Mouse (Mus musculus): Measurements from ENCODE around the gene Ntrk3.

Gene Ntrk3

DNA sequence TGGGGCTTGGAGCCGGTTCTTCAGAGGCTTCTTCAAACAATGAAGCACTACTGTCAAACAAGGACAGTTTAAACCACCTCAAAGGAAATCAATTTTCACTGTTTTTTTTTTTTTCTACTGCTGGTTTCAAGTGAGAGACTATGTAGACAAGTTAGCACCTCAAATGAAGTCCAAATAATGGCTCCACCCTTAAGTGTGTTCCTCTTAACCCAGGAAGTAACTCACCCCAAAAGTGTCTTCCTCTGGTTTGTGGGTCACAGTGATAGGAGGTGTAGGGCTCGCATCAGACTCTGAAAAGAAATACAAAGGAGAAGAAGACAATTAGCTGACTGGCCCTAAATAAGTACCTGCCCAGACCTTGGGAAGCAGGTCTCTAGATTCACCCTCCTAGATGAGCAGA is 286.1 kb downstream of the Ntrk3 start:
- in situ Hi-C loops (cut with MboI, MseI) = no loop called here

DNA sequence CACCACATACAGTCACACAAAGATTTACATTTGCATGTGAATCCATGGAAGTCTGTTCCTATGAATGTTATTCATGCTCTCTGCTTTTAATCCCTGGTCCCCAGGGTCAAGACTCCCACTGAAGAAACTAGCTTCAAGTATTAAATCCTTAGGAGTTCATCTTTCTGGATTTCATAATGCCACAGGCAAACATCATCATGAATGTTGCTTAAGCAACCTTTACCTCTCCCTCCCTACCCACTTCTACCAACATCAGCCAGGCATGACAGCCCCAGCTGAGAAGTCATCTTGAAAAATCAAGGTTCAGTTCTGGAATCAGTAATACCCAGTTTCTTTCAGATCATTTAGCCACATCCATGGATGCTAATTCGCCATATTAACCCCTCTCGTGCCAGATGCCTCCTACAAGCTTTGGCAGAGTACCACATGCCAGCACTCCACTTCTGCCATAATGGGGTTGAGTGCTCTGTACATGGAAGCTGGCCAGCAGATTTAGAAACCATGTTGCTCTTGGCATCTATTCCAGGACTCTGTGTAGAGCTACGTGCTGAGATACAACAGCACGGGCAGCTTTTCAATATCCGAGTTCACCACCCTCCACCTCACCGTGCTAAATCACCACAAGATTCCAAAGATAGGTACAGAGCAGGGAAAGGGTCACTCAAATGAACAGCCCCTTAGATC is 287.8 kb downstream of the Ntrk3 start:
- in situ Hi-C loops (cut with MboI, MseI) = no loop called here

DNA sequence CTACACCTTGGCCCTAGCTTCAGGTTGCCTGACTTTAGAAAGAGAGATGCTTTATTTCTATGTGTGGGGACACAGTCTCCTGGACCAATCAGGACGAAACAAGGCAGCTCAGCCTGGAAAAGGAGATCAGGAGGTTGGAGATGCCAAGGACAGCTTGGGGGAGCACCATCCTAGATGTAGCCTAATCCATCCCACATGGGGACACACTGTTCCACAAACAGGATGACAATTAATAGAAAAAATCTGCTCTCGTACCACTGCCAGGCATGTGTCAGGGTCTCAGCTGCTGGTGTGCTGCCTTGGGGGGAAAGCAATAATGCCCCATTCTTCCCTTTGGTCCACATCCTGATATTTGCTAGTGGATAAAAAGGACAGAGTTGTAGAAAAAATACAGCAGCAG is 289.0 kb downstream of the Ntrk3 start:
- in situ Hi-C loops (cut with MboI, MseI) = no loop called here

DNA sequence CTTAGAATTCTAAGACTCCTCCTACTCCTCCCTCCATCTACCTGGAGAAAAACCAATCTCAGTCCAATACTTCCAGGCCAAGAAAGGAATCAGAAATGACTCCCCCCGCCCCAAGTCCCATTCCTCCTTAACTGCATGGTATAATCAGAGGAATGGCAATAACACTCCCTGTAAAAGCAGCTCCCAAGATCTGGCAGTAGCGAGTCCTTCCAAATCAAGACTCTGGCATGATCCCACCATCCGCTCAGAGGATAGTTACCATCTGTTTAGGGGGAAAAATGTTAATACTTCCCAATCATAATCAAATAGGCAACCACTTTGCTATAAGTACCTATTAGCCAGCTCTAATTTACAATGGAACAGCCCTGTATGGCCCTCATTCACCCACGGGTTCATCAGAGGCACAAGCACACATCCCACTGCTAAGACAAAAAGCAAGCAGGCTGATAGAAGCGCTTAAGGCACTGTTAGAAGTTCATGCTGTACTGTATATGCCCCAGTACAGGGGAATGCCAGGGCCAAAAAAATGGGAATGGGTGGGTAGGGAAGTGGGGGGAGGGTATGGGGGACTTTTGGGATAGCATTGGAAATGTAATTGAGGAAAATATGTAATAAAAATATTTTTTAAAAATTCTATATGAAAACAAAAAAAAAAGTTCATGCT is 294.3 kb downstream of the Ntrk3 start:
- in situ Hi-C loops (cut with MboI, MseI) = no loop called here

DNA sequence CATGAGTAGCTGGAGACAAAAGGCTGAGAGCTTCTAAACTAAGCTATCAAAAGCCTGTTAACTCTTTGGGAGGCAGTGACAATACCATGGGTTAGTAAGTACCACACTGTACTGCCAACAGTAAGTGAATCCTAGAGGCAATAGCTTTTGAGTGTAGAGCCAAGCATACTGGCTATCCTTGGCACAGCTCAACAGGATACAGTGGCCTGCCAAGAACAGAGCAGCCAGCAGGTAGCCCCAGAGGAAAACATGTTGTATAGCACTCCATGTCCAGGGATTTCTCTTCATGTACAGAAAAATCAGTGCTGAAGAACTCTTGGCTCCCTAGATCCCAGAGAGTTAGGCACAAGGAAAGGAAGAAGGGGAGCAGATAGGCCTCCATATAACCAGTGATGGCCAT is 296.1 kb downstream of the Ntrk3 start:
- in situ Hi-C loops (cut with MboI, MseI) = no loop called here

DNA sequence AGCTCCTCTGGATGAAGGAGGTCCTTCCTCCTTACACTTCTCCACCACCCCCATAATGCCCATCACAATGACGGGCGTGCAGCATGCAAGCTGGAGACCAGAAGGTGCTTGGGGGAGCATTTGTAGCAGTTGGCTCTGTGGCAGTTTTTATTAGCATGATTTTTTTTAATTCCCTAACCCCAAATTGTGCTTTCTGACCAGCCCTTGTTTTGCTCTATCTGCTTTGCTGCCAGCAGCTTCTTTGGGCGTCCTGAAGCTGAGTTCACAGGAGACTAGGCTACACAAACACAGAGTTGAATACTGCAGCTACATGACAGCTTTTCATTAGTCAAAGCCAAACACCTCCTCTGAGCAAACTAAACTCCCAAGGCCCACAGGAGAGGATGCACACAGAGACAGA is 296.9 kb downstream of the Ntrk3 start:
- in situ Hi-C loops (cut with MboI, MseI) = no loop called here

DNA sequence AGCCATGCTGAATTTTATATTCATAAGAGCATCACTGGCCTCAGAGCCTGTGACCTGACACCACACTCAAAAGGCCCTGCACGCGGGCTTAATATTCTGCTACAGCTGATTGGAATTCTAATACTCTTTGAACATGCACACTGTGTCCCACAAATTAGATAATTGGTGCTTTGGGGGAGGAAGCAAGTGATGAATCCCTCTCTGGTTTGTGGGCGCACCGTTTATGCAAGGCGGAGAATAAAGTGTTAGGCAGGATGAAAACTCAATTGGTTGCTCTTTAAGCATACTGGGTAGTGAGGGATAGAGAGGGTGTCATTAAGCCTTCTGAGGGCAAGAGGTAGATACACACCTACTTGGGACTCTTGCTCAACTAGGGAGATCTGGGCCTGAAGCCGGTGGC is 297.3 kb downstream of the Ntrk3 start:
- in situ Hi-C loops (cut with MboI, MseI) = no loop called here

DNA sequence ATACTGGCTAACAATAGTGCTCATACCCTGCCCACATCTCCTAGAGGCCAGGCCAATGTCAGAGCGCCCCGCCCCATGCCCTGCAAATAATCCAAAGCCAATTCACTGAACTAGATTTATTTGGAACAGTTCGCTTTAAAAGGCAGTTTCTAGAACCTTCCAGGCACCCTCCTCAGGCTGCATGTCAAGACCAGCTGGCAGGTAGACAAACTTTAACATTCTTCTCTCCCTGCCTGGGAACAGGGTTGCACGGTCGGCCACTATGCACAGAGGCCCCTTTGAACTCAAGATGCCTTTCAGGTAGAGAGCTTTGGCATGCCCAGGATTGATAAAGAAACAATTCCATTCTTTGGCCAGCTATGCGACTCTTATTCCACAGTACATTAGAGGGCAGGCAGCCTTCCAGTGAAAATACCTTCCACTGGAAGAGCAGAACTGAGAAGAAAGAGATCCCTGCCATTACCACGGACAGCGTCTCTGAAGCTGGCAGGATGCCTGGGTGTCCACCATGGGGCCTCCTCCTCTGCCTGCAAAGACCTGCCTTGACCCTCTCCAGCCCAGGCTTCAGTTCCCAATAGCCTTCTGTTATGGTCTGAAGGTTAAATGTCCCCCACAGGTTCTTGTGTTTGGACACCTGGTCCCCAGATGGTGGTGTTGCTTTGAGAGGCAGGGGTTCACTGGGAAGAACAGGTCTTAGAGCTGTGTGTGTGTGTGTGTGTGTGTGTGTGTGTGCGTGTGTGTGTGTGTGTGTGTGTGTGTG is 298.3 kb downstream of the Ntrk3 start:
- in situ Hi-C loops (cut with MboI, MseI) = no loop called here

DNA sequence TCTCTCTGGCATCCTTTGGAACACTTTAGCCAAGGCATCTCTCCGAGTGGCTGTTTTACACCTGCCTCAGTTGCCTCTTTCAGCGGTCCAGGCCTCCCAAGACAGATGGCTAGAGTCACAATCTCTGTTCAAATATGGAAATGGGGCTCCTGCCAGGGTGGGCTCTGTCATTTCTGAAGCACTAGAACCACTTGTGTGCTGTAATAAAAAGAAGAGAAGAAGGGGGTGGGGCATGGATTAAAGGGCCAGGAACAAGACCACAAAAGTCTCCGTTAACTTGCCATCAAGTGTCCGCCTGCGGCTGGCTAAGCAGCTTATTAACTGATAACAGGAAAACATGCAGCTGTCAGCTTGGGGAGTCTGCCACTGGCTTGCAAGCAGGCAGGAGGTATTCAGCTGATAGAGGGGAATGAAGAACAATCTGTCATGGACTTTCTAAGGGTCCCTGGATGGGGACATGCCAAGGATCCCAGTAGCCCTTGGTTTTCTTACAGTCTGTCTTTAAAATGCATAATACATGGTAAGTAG is 304.1 kb downstream of the Ntrk3 start:
- in situ Hi-C loops (cut with MboI, MseI) = no loop called here

DNA sequence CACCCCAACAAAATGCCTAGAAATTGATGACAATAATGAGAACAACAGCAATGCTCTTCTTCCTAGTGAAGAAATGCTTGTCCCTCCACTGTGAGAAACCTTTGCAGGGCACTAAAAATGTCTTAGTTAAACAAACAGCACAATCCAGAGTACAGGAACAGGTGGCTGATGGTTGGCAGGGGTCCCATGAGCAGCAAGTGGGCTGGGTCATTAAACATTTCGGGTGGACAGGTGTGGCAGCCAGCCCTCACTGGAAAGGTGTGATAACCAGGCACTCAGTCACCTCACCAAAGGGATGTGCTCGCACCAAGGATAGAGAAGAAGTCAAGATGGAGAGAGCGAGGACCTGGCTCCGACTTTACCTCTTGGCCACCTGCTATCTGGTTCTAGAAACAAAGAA is 306.2 kb downstream of the Ntrk3 start:
- in situ Hi-C loops (cut with MboI, MseI) = no loop called here

DNA sequence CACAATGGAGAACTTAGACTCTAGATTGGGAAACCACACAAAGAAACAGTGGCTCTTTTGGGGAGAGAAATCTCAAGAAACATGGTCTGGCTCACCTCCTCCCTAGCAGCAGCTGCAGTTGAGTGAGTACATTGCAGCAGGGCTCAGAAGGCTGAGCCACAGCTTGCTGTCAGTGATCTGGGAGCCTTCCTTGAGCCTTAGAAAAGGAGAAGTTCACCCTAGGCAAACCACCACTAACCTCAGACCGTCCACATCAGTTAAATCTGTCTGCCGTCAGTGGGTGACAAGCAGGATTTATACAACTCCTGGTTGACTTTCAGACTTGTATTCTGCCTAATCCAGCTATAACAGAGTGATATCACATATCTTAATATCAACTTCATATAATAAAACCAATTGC is 325.6 kb downstream of the Ntrk3 start:
- in situ Hi-C loops (cut with MboI, MseI) = no loop called here

DNA sequence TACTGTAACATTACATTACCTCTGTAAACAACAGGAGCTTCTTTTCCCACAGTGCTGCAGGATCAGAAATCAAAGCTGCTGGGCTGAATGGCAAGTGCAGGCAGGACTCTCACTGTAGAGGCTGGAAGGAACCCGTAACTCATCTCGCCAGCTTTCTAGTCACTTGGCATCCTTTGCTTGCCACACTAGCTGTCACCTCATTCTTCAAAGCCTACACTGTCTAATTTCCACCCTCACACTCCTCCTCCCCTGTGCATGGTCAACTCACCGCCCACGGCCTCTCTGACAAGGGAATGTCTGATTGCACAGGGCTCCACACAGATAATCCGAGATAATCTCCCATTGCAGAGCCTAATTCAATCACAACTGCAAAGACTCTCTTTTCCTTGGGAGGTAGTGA is 327.8 kb downstream of the Ntrk3 start:
- in situ Hi-C loops (cut with MboI, MseI) = no loop called here

DNA sequence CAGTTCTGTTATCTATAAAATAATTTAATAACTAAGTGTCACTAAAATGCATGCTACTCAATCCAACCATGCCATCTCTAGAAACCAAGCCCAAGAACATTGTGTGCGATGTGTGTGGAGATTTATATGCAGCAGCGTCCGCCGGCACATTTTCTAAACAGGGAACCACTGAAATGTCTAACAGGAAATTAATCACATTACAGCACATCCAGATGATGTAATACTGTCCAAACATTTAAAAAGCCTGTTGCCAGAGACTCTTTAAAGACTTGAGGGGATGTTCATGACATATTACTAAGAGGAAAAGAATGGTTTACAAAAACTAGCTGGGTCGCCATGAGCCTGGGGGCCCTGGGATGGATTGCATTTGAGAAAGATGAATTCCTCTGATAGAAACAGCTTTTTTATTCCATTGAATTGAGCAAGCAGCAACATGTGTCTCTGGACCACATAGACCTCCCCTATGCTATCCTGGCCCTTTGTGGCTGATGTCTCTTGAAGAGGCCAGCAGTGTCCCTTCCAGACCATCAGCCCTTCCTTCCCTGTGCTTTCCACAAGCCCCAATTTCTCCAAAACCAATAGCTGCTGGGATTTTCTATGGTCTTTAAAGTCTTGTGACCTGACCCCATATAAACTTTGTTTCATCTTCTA is 331.0 kb downstream of the Ntrk3 start:
- in situ Hi-C loops (cut with MboI, MseI) = no loop called here

DNA sequence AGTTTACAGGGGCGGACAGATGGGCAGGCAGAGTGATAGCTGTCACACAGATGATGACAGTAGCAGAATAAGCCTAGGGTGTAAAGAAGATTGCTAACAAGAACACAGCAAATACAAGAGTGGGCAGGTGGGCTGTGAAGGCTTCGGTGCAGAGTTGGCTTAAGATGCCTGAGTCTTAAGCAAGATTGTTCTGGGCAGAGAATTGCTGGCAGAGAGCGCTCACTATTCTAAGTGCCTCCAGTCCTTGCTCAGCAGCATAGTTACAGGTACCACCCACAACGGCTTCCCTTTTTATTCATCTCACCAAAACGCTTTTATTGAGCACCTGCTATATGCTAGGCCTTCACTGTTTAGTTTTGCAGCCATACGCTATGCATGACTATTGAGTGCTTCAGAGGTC is 333.3 kb downstream of the Ntrk3 start:
- in situ Hi-C loops (cut with MboI, MseI) = no loop called here

DNA sequence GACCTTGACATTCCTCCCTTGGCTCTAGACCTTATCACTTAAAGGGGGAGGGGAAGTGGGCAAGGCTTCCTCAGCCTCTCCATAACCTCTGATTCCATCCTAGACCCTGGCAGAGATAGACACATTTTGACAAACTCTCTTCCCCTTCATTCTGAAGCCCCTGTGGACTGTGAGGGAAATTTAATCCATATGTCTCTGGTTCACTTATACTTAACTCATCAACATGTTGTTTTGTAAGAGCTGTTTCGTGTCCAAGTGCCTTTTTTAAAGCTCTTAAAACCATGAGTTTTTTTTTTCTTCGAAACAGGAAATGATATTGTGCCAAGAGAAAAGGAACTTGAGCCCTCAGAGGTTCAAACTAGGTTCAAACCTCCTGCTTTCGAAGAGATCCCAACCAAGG is 335.3 kb downstream of the Ntrk3 start:
- in situ Hi-C loops (cut with MboI, MseI) = no loop called here

DNA sequence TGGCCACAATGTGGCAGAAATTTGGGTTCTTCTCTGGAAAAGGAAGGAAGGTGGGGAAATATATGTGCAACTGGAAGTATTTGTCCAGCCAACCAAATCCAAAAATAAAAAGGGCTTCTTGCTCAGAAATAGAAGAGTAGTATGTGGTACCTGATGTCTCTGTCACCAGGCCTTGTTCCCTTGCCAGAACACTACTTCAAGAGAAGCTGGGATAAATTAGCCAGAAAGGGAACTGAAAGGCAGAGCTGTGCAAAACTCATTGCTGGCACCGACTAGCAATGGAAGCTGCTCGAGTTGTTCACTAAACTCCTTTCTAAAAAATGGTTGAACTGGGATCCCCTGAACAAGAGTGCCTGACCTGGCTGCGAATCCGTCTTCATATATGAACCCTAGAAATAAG is 337.6 kb downstream of the Ntrk3 start:
- in situ Hi-C loops (cut with MboI, MseI) = no loop called here

DNA sequence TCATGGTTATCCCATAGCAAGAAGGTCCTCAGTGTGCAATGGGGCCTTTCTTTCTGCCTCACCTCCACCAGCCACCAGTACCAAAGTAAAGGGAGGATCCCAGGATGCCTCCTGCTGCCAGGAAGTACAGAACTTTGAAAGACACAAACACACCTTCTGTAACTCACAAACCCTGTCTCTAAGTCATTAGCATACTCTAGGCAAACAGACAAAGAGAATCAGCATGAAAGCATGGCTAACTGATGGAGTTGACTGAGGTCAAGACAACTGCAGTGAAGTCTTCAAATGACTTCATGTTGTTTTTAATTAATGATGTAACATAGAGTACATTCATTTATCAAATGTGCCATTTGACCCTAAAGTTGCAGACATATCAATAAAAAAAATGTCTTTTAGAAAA is 339.4 kb downstream of the Ntrk3 start:
- in situ Hi-C loops (cut with MboI, MseI) = no loop called here

DNA sequence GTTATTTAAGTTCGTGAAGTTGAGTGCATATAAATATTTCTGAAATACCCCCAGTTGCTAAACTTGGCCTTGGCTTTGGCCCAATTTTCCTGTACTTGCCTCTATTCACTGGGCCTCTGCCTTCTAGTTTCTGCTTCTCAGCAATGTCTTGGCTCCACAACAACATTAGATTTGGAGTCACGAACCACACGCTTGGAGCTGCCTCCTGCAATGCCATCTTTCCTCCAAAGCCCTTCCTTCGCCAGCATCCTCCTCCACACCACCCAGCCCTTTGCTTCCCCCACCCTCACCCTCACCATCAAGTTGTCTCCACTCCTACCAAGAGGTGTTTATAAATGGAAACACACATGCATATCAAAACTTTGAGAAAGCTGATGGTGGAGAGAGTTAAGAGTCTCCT is 340.6 kb downstream of the Ntrk3 start:
- in situ Hi-C loops (cut with MboI, MseI) = no loop called here

DNA sequence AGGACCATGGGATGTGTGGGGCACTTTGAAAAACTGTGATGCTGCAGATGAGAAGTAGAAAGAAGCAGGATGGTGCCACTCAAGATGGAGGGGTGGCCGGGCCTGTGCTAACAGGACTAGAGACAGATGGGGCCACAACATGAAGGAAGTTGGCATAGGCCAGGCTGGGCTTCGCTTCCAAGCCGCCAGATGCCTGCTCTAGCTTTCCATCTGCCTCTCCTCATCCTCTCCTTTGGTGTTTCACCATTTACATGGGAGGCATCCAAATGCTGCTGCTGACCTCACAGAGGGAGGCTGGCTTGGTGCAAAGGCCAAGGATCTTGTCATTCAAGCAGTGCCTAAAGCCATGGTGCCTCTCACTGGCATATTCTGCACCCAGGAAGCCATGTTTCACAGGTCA is 347.8 kb downstream of the Ntrk3 start:
- in situ Hi-C loops (cut with MboI, MseI) = no loop called here

DNA sequence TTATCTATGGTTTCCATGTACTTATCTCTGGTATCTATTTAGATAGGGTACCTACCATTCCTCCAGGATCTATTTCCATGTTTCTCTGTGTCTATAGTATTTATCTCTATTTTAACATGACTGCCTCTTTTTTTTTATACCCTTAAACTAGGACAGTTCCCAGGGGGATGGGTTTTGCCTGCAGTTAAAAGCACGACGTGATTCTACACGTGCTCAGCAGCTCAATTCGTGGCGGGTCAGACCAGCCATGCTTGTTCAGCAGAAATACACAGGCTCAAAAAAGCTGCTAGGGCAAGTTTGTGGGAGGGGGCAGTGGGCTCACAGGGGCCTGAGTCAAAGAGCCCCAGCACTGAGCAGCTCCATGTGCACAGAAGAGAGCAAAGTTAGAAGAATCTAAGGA is 349.7 kb downstream of the Ntrk3 start:
- in situ Hi-C loops (cut with MboI, MseI) = no loop called here

DNA sequence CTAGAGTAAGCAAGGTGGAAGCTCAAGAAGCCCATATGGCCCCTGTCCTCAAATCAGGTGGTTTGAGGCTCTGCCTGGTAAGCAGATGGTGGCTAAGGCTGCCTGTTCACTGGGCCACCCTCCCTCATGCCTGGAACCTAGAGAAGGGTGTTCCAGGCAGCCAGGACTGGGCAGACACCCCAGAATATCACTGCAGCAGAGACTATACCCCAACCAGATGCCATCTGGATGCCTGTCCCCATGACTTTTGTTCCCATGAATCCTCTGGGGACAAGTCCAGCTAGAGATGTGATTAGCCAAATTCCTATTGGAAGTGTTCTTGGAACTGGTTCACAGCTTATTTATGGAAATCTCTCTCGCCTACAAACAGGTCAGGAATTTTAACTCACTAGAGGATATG is 351.8 kb downstream of the Ntrk3 start:
- in situ Hi-C loops (cut with MboI, MseI) = no loop called here

DNA sequence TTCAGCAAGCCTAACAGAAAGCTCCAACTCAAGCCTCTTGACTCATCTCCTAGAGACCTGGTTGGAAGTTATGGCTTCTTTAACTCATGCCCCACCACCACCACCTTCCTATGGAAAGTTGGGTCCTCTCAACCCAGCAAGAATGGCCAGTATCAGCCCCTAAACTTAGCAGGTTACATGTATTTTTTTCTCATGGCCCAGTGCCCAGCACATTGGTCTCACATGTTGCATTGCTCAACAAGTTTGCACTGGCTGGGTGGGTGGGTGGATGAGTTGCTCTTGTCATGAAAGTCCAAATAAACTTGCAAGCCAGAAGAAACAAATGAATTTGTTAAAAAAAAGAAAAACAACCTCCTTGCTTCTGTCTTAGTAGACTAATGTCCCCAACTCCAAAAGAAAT is 353.7 kb downstream of the Ntrk3 start:
- in situ Hi-C loops (cut with MboI, MseI) = no loop called here
